Mouse (Mus musculus): ENCODE measurements at regions not wholly inside any gene's neighbourhood (a gene's known extent, or its start where the extent isn't known, plus 50 kb on each side); places are given as distances from the start of the nearest gene placed in this dataset.

DNA sequence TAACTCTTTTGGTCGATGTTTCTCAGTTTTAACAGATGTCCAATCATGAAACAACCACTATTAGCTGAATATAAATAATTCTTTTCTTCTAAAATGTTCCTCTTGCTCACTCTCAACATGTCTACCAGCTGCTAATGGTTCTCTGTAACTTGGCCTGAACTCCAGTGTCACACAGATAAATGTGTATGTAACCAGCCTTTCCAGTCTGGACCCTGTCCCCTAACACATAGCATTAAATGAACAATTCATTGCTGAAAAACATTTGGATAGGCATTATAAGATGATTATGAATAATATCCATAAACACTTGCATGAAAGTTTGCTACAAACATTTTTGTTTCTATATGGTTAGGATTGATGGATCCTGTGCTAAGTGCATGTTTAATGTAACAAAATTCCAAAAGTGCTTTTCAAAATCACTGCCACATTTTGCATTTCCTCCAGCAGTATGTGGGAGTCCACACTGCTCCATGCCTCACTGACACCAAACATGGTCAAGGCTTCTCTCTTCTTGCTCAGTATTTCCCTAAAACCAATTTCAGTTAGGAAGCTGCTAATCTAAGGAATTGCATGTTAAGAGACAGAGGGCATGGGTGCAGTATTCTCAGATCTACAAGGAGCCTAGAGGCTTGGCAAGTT lies 82.1 kb upstream of the Thbs1 start:
- DNase-seq (ENCODE audit: low spot score in 2 of 2), result no peak

DNA sequence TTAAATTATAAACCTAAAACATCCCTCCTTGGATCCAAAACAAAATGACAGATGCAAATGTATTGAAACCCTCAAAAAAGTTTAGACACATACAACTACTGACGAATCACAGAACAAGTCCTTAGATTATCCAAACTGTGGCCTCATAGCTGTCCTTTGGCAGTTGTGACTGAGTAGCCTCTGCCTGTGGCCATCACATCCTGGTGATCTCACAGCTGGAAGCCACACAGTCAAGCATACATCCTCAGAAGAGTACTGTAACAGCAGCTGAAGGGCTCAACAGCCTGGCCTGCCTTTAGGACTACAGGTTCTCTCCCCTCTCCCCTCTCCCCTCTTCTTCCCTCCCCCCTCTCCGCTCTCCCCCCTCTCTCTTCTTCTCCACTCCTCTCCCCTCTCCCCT lies 80.0 kb upstream of the Thbs1 start:
- no peak for DNase-seq (ENCODE audit: low spot score in 2 of 2)

DNA sequence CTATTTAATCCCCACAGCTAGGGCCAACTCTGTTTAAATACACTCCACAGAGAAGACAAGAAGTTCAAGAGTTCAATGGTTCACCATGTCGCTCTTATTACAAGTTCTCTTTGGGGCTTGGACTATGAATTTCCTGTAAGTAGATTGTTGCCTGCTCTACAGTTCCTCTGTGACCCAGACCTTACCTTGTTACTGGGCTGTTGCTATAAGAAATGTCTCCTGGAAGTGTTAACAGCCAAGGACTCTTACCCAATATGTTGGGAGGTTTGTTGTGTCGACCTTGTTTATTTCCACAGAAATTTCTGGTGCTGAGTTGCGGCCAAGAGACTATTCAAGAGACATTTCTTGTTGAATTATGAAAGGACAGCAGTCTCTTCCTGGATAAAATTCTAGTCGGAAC lies 78.3 kb upstream of the Thbs1 start:
- DNase-seq (ENCODE audit: low spot score in 2 of 2), result no peak

DNA sequence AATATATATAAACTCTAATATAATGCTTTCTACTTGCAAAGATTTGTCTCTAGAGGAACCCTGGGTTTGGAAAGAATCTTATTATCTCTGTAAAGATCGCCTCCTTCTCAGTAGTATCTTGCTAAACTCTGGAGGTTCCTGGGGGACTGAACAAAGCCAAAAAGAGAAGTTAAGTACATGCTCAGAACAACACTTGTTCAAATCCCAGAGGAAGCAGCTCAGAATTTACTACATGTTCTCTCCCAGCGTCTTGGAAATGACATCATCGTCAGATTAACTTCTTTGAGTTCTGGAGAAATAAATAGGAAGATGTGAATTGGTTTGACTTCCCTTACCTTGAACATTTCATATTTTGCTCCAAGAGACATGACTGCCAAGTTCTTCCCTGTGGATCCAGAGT lies 77.7 kb upstream of the Thbs1 start:
- no peak for DNase-seq (ENCODE audit: low spot score in 2 of 2)

DNA sequence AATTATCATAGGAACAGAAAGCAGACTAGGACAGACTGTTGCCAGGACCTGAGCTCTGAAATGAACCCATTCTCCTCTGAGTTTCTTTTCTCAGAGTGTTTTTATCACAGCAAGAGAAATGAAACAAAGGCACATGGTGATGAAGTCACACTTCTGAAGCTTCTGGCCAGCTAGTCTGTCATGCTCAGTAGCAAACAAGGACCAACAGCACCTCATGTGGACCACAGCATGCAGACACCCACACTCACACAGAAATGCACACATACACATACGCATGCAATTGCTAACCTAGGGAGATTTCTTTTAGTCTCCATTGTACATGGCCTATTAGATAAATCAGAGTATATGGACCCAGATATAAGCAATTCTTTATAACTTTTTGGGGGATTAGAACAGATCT lies 76.3 kb upstream of the Thbs1 start:
- DNase-seq (ENCODE audit: low spot score in 2 of 2), result no peak

DNA sequence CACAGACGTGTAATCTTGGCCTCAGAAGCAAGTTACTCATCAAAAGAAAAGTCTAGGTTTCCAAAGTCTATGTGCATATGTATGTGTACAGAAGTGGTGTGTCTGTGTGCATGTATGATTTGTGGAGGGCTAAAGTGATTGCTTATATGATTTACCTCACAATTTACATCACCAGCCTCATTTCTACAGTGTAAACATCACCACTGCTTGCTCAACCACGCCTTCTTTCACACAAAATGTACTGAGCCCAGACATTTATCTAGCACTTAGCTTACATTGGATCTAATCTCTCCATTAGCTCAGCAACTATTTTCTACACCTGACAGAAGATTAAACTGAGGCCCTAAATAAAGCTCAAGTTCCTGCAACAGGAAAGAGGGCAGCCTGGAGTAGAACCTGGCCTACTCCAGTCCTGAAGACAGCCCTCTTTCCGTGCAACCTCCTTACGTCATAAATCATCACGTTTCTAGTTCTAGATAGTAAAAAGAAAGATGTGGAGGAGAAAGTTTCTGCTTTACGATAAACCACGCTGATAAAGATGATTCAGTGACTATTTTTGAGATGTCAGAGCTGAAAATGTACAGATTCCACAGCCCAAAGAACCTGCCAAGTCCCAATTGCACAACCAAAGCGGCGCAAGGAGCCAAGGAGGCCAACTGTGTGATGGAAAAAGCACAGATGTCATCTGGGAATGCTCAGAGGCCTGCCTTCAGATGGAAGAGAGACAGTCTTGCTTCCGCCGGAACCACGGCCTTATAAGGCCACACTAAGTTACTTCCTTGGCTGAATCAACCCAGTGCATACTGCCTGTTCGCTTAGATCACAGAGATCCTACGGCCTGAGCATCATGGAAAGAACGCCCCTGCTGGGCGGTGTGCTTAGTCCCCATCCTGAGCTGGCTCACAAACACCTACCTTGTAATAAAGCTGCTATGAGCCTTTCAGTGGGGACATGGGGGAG lies 72.5 kb upstream of the Thbs1 start:
- DNase-seq (ENCODE audit: low spot score in 2 of 2), result peak; percentile 85 to 87

- DNase-seq (ENCODE audit: low spot score in 2 of 2), result no peak
These were observed 71.9 kb upstream of the Thbs1 start for GRCm38 (mm10) chr2:118039819-118040206.

- no peak for DNase-seq (ENCODE audit: low spot score in 2 of 2)
These were observed 69.2 kb upstream of the Thbs1 start for GRCm38 (mm10) chr2:118042380-118043055.

- DNase-seq (ENCODE audit: low spot score in 2 of 2), result no peak
These were observed 67.0 kb upstream of the Thbs1 start for GRCm38 (mm10) chr2:118044666-118045065.

DNA sequence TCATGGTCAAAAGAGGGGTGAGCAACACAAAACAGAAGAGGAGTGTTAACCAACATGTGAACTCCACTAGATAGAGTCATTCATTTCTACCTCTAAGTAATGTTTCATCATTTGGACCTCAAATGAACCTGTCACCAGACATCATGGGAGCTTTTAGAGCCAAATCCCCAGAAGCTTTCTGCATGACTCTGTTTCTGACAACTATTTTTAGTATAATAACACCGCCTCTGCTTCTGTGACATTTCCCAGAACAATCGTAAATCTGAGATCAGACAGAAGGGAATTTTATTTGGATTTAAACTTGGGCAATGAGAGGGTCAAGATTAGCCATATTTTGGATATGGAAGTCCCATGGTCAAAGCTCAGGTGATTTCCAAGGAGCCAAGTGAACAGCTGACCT lies 61.4 kb upstream of the Thbs1 start:
- no peak for DNase-seq (ENCODE audit: low spot score in 2 of 2)

- no peak for DNase-seq (ENCODE audit: low spot score in 2 of 2)
These were observed 60.1 kb upstream of the Thbs1 start for GRCm38 (mm10) chr2:118051610-118052009.

DNA sequence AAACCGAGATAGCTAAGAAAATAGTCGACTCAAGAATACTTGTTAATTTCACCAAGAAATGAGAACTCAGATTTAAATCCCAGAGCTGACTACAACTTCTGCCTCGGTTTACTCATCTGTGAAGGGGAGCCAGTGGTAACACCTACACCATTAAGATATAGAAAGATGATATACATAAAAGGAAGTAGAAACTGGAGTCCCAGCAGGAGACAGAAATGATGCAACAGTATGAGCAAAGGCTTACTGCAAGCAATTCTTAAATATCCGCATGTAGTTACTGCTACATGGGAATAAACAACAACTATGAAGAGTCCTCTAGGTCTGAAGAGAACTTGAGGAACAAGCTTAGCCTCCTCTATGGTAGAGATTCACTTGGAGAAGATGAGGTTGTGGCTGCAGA lies 58.2 kb upstream of the Thbs1 start:
- DNase-seq (ENCODE audit: low spot score in 2 of 2), result no peak

- DNase-seq (ENCODE audit: low spot score in 2 of 2), result no peak
These were observed 52.9 kb upstream of the Thbs1 start for GRCm38 (mm10) chr2:118058654-118059395.

- no peak for DNase-seq (ENCODE audit: low spot score in 2 of 2)
These were observed 50.4 kb upstream of the Thbs1 start for GRCm38 (mm10) chr2:118061291-118061690.

All from heart, adult 9 months (tissue).